Mouse (Mus musculus): ENCODE data around the gene Pptc7.

DNA sequence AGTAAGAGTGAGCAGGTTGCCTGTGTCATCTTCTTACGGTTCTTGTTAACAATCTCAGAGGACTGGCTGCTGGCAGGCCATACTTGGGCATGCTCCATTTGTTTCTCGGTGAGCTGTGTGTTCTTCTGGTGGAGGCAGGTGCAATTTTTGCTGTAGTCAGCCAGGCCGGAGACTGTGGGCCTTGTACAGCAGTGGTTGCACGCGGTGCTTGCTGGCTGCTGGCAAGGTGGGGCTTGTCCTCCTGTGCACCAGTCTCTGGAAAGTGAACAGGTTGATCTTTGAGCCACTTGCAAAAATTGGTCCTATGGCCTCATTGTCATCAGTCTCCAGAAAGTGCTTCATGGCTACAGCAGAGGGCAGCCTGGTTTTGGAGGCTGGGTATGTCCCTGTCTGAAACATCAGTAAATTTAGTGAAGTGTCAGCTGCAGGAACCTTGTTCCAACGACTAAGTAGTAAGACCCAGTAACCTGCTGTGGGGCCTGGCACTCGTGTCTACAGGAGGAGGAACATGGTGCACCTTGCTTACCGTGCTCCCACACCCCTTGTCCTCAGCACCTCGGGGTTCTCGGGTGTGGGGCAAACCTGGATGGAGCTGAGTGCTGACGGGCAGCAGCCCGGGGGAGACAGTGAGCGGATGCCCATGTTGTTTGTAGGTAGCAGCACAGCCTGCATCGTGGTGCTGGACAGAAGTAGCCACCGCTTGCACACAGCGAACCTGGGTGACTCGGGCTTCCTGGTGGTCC, 28.9 kb downstream of the Pptc7 start:
- TF ChIP-seq POLR2A (IDR thresholded peaks at IDR 0.05; ENCODE audit: insufficient read depth, low read depth, low read length), result no peak
- no peak for TF ChIP-seq CTCF (IDR thresholded peaks at IDR 0.05)
- TF ChIP-seq EP300 (IDR thresholded peaks at IDR 0.05; ENCODE audit: insufficient read depth, low read depth, low read length), result no peak
